Mouse (Mus musculus) ovary, postnatal 36 days (tissue): ENCODE measurements around the gene B4galnt3.
"Not testable (repeated sequence)": the region's sequence is repeated elsewhere in the genome, so short reads cannot be mapped to it uniquely, and the experiment has no call there.

Experiments used
- DNase-seq: peaks from one replicate; pipeline ENCODE4 v3.0.0; 2022; ENCODE audit warnings: low spot score, mixed read lengths

B4galnt3 gene

GRCm38 (mm10) chr6:120294056-120294784 lies at the start of gene B4galnt3, which contains the start of gene D330020A13Rik:
B4galnt3 (minus strand) TSS chr6:120294559.
D330020A13Rik (plus strand) TSS chr6:120294364.
- peak; percentile 46 for DNase-seq

- no peak for DNase-seq
Observed at GRCm38 (mm10) chr6:120343992-120344391, 49.6 kb upstream of the B4galnt3 start.

- no peak for DNase-seq
Observed at GRCm38 (mm10) chr6:120332351-120332750, 38.0 kb upstream of the B4galnt3 start.

GRCm38 (mm10) chr6:120324295-120324927 lies 30.1 kb upstream of the B4galnt3 start:
- peak; percentile 36 for DNase-seq

GRCm38 (mm10) chr6:120320369-120320768 lies 26.0 kb upstream of the B4galnt3 start:
- no peak for DNase-seq

GRCm38 (mm10) chr6:120319129-120319528 lies 24.8 kb upstream of the B4galnt3 start:
- DNase-seq, result no peak

GRCm38 (mm10) chr6:120318303-120318940 lies 24.1 kb upstream of the B4galnt3 start:
- no peak for DNase-seq

- DNase-seq, result no peak
Observed at GRCm38 (mm10) chr6:120312443-120312842, 18.1 kb upstream of the B4galnt3 start.

GRCm38 (mm10) chr6:120309787-120310186 lies 15.4 kb upstream of the B4galnt3 start:
- DNase-seq, result no peak

- DNase-seq, result no peak
Observed at GRCm38 (mm10) chr6:120309338-120309737, 15.0 kb upstream of the B4galnt3 start.

- DNase-seq, result no peak
Observed at GRCm38 (mm10) chr6:120306859-120307594, 12.7 kb upstream of the B4galnt3 start.

GRCm38 (mm10) chr6:120302755-120303316 lies 8.5 kb upstream of the B4galnt3 start:
- DNase-seq, result peak; percentile 10

GRCm38 (mm10) chr6:120301137-120301536 lies 6.8 kb upstream of the B4galnt3 start:
- DNase-seq, result peak; percentile 27

- not testable (repeated sequence) for DNase-seq
Observed at GRCm38 (mm10) chr6:120296589-120296988, 2.2 kb upstream of the B4galnt3 start.

GRCm38 (mm10) chr6:120294785-120295133 lies 400 bp upstream of the B4galnt3 start:
- DNase-seq, result no peak

GRCm38 (mm10) chr6:120291396-120292009 lies 2.9 kb downstream of the B4galnt3 start:
- DNase-seq, result no peak

- DNase-seq, result no peak
Observed at GRCm38 (mm10) chr6:120289430-120289829, 4.9 kb downstream of the B4galnt3 start.

GRCm38 (mm10) chr6:120288541-120288940 lies 5.8 kb downstream of the B4galnt3 start:
- no peak for DNase-seq

GRCm38 (mm10) chr6:120287279-120287678 lies 7.1 kb downstream of the B4galnt3 start:
- DNase-seq, result no peak

- DNase-seq, result no peak
Observed at GRCm38 (mm10) chr6:120276874-120277449, 17.4 kb downstream of the B4galnt3 start.

- DNase-seq, result no peak
Observed at GRCm38 (mm10) chr6:120275301-120275700, 19.1 kb downstream of the B4galnt3 start.
